Mouse (Mus musculus) kidney, postnatal 4 days (tissue): Measurements from ENCODE around the gene Tsku.

Source experiments
- DNase-seq, 2 experiments: peaks; one replicate each; pipeline ENCODE4 v3.0.0; 2021; ENCODE audit warnings: mixed read lengths in 2 of 2

Tsku gene

DNA sequence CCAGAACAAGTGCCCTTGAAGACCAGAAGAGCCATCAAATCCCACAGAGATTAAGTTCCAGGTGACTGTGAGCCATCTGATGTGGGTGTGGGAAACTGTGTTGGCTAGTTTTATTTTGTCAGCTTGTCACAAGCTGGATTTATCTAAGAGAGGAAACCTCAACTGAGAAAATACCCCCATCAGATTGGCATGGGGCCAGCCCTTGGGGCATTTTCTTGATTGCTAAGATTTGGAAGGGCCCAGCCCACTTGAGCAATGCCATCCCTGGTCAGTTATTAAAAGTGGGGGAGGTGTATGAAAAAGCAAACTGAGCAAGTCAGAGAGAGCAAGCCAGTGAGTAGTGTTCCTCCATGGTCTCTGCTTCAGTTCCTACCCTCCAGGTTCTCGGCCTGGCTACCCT is 36.9 kb downstream of the Tsku start:
- DNase-seq = peak; percentile 25 to 38

DNA sequence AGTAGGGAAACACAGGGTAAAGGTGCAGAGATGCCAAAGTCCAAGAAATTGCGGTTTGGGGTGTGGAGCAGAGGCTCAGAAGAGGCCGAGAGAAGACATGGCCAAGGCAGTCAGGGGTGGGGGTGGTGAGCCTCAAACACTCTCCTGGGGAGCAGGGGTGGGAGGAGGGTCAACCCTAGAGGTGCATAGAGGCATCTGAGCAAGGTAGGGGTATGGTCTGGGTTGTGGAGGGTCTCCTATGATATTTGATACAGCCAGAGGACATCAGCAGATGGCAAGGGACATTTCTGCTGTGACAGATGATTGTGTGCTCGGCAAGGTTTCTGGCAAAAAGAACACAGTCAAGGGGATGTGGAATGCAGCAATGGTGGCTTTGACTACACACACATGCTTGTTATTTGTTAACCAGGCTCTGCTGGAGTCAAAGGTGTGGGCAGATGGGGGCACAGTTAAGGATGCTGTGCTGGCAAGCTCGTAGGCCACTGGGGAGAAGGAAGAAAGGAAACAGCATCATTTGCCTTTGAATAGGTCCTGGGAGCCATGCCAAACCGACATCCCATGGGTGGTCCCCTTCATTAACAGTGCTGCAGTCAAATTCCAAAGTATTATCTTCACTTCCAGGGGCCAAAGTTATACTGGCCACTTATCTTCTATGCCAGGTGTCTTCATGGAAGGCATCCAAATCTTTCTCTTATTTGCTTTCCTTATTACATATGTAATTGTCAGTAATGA is 37.7 kb downstream of the Tsku start:
- peak; percentile 55 to 65 for DNase-seq

DNA sequence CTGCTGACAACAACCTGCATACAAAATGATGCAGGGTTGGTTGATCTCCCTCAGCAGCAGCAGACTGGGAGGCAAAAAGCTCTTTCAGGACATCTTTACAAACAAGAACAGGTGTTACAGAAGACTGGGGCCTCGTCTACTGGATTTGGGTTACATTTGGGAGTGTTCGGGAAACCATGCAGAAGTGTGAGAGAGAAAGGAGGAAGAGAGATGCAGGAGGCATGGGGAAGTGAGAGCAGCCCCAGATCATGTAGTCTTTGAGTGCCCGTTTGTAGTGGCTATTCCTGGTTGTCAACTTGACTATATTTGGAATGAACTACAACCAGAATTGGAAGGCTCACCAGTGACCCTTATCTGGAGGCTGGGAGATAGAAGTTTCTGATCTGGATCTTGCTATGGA is 38.7 kb downstream of the Tsku start:
- DNase-seq = no peak

DNA sequence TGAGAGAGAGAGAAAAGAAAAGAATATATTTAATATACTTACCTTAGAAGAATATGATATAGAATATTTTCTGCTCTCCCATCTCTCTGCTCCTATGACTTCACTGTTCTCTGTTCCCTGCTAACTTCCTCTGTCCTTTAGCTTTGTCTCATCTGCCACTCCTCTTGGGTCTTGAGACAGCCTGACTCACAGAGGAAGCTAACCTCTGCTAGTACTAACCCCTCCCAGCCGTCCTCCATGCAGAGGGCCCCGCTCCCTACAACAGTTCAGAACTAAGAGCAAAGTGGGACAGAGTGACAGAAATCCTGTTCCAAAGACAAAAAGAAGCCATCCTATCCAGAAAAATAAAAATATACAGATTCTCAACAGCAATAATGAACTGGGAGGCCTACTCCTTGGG is 40.0 kb downstream of the Tsku start, which contains the start of gene Acer3:
TSS of gene Acer3 (minus strand) at position 126 of the 400 bp plus-strand sequence.
- no peak for DNase-seq

DNA sequence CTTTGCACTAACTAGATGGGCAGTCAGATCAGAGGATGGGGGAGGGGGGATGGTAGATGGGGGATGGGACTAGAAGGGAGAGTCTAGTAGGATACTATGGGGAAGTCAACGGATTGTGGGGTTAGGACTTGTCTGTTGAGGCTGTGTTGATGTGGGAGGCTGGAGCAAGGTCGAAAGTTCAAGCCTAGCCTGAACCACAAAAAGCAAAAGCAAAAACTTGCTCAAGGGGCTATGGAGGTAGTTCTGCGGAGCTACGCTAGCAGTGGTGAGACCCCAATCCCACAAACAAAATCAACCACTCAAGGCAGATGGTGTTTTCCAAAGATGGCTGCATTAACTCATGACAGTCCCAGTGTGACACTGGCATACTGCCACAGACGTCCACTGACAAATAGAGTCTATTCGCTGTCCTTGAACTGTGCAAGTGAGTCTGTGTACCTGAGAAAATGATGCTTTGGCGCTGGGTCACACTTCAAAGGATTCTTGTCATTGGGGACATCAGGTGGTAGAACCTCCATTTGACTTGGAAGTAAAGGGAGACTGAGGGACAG is 41.0 kb downstream of the Tsku start:
- no peak for DNase-seq

DNA sequence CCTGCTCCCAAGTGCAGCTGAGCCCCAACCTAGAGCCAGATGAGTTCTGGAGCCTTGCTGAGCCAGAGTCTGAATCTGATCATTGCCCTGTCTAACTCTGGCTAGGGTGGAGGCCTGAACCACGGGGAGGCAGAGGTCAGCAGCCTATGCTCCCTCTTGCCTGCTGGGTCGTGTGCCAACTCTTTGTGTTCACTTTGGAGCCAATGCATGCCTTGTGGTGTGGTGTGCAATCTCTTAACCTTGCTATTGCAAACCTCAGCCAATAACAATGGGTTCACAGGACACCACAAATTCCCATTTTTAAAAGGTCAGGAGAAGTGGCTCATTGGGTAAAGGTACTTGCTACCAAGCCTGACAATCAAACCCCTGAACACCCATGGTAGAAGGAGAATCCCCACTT is 44.6 kb downstream of the Tsku start:
- DNase-seq = no peak

DNA sequence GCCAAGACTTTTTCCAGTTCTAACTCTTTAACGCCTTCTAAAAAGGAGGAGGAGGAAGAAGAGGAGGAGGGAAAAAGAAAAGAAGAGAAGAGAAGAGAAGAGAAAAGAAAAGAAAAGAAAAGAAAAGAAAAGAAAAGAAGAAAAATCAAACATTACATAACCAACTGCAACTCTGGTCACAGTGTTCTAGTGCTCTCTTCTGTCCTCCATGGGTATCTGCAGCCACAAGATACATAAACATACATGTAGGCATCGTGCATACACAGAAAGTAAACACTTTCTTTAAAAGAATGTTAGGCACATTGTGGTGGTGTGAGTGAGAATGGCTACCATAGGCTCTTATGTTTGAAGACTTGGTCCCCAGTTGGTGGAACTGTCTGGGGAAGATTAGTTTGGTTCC is 46.0 kb downstream of the Tsku start:
- DNase-seq = no peak

DNA sequence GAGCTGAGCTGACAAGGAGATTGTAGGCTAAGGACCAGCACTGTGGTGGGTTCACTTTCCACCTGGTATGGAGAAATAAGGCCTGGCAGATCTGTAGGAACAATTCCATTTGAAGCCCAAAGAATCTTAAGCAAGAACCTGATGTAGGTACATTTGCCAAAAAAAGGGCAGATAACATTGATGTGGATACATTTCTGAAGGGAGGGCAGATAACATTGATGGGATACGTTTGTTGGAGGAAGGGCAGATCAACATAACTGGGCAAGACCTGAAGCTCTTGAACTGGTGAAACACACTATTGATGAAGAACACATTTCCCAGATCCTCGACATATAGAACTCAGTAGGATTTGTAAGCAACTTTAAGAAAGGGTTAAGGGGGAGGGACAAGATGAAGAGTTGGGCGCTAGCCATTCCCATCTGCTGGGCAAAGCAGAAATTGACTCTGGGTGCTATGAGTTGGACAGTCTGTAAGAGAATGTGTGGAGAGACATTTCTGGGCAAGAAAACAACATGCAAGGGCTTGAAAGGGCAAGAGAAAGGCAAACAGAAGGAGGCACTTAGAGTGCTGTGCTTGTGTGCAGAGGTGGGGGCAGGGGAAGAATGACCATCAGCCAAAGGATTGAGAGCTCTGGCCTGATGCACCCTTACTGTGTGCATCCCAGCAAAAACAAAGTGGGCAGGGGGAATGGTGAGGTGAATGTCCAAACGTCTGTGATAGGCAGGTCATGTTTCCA is 48.8 kb downstream of the Tsku start:
- DNase-seq = no peak

DNA sequence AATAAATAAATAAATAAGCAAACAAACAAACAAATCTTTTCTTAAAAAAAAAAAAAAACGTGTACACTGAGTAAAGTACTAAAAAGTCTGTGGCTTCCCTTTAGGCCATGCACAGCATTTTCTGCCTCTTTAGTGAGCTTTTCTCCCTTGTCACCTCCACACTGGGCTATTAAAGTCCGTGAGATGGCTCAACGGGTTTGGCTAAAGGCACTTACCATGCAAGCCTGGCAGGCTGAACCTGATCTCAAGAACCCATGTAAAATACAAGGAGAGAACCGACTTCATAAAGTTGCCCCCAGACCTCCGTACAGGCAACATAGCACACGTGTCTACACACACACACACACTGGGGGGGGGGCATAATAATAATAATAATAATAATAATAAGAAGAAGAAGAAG is 50.9 kb downstream of the Tsku start:
- no peak for DNase-seq

DNA sequence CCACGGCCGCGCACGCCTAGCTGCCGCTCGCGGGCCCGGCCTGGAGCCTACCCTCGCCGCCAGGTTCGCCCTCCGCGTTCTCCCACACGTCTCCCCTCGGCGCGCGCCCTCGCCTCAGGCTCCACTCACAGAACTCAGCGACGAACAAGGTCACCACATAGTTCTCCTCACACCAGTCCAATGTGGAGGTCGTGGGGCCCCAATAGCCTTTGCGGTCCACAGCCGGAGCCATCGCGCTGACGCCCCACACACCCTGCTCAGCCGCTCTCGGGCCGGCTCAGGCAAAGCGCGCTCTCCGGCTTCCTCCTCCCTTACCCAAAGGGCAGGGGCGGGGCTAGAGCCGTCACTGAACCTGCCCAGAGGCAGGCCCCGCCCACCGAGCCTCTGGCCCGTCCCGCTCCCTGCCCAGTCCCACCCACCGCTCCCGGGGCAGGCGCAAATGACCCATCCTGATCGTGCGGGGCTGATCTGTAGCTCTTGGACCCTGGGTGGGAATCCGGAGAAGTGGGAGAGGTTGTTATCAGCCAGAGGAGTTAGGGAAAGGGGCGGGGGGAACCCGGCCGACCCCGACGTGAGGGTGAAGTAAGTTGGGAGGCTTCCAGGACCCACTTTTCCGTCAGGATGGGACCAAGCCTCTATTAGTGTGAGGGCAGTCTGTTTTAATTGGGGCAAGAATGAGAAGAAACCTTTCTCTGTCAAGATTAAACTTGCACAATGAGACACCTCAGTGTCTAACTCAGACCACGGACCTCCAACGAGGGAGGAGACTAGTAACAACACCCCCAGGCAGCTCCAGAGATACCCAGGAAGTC is 51.7 kb downstream of the Tsku start:
- DNase-seq = peak; percentile 97 to 99

DNA sequence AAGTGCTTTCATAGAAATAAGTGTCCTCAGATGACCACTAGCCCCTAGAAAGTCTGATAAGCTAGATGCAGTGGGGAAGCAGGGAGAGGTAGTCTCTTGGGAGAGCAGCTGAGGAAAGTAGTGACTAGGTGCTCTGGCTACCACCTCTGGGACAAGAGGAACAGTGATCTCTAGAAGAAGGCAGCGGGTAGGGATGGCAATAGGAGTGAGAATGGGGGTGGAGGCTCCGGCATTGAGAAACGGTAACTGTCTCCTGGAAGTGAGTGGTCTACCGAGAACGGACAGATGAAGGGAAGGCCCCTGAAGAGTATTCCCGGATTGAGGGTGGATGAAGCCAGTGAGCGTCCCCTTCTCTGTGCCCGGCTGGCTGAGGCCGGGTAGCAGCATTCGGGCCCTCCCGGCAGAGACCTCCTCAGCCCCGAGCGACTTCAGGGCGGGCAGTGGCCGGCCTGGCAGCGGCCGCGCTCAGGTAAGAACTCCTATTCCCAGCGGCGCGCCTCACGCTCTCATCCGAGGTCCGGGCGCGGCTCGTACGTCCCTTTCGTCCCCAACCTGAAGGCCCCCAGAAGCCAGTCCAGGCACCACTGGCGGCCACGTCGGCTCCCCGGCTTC is 52.4 kb downstream of the Tsku start:
- no peak for DNase-seq

DNA sequence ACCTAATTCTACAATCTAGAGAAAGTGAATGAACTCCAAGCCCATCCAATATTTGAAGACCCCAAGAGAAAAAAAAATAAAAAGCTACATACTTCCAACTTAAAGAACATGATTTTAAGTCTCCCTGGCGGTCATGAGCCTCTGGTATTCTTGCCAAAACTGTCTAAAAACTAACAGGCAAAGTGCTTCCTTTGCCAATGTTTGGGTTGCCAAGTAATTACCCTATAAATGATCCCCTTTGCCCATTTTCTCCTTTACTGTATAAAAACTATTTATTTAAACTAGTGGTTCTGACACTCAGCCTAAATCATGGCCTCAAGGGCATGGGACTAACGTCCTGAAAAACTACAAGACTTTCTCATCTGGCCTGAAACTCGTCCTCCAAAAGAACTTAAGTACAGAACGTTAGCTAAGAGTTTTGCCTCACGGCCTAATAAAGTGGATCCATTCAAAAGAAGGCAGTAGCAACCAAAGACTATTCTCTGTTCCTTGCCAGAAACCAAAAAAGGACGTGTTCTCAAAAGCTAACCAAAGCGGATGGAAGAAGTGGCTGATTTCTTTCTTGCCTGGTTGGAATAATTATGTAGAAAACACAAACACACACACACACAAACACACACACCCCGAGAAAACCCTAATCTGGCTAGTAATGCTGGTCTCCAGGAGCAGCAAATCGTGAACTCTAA is 53.1 kb downstream of the Tsku start:
- no peak for DNase-seq

DNA sequence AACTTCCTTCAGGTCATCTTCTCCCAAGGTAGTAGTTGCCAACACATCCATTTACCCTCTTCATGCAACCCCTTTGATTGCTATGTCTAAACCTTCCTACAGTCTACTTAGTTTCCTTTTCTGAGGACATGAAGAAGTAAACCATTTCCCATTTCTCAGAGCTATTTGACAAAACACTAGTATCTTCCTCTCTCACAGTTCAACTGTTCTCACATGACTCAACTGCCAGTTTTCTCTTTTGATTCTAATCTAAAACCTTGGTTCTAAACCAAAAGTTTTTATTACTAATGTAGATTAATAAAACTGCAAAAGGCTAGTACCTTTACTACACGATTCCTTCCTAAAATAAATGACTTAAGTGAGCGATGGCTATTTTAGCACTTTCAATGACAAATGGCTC is 53.7 kb downstream of the Tsku start:
- DNase-seq = no peak
